Mouse (Mus musculus) MN1 (cell line): ENCODE data around the gene Cnmd.

Experiments
- DNase-seq: peaks from one replicate; pipeline ENCODE4 v3.0.0-alpha.2; 2016; ENCODE audit warnings: low spot score

The Cnmd gene

DNA sequence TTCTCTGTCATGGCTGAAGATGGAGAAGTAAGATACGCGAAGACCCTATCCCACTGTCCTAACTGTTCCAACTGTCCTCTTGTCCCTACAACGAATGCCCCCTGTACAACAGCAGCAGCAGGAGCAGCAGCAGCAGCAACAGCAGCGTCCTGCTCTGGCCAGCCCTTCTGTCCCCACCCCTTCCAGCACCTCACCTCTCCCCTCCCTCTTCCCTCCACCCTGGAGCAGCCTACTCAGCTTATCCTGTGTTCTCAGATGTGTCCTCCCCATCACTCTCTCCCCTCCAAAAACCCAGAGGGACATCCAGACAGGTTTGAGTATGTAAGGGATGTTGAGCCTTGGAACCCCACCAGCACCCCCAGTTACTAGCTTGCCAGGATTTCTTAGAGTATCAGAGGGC, at the start of gene Cnmd:
TSS of gene Cnmd (minus strand) at position 170 of the 400 bp plus-strand sequence.
- no peak for DNase-seq

DNA sequence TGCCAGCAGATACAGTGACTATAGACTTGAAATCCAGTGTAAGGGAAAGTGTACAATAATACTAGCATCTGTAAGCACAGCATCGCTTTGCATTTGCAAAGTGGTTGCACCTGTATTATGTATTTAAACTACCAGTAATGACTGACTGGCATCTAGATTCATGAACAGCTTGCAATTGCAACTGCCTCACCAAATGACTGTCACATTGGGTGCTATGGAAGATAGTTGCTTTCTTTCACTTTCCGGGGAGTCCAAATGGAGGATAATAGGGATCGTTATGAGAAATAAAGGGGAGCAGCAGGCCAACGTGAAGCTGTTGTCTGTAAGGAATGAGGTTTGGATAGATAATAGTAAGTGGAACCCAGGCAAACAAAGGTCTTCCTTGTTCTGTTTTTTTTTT, 49.3 kb upstream of the Cnmd start:
- DNase-seq, result no peak

DNA sequence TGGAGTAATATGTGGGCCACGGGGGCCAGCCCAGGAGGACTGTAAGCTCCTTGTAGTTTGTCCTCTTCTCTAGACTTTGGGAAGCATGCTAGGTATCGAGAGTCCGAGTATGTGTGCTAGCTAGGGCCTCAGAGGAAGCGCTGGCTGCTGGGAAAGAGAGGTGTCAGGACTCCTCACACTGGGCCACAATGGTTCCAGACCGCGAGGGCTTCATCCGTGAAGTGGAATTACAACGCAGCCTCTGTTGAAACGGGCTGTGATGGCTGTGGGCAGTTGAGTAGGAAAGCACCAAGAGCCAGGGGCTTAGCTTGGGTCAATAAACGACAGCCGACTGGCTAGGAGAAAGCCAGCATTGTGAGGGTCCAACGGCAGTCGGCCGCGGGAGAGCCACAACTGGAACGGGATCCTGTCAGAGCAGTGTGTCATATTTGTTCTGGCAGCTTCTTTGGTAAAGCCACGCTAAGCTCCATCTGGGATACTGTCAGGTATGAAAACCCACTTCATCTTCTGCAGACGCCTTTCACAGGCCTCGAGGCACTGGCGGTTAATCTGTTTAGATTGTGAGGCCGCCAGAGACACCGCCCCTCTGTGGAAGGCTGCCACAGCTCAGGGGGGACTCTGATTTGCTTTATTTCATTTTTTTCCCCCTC, 41.7 kb upstream of the Cnmd start:
- DNase-seq, result no peak

DNA sequence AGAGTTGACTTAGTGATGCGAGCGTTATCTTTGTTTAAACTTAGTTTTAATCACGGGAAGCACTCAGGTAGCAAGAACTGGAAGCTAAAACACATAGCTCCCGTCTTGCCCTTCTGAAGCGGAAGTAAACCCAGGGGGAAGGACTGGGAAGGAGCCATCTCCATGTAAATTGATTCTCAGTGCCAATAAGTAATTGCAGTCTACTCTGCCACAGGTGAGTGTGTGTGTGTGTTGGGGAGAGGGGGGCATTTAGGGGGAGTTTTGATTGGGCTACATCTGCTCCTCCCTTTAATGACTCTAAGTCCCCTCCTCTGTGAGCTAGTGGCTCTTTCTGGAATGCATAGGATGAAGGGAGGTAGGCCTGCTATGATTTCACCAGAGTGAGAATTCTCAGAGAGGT, 39.6 kb upstream of the Cnmd start:
- DNase-seq, result no peak

GRCm38 (mm10) chr14:79701054-79701453, 39.1 kb upstream of the Cnmd start:
- no peak for DNase-seq

GRCm38 (mm10) chr14:79699381-79699780, 37.4 kb upstream of the Cnmd start:
- no peak for DNase-seq

GRCm38 (mm10) chr14:79690068-79690844, 28.3 kb upstream of the Cnmd start:
- no peak for DNase-seq

- DNase-seq, result no peak
Measured at GRCm38 (mm10) chr14:79680652-79681051, 18.7 kb upstream of the Cnmd start.

- no peak for DNase-seq
Measured at GRCm38 (mm10) chr14:79677891-79678687, 16.1 kb upstream of the Cnmd start.

DNA sequence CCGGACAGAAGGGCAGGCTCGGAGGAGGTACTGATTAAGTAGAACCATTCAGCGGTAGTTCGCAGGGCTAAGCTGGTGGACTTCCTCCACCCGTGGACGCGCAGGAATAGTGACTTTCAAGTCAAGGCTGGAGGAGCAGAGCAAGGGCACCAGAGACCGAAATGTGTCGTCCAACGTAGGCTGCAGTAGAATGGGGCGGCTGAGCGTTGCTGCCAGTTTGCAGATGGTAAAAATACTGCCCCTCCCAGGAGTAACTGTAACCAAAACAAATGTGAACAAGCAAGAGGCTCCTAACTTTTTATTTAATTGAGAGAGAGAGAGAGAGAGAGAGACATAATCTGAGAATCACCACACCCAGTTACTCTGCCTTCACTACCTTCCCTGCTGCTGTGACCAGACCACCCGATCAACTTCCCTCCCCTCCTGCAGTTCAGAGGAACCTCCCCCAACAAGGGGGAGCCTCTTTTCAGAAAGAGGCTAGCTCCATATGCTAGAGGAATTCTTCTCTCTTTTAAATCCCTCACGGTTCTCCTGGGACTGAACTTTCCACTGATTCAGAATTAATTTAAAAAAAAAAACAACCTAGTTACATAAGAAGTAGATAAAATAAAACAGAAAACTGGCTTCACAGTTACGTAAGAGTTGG, 15.3 kb upstream of the Cnmd start:
- no peak for DNase-seq

DNA sequence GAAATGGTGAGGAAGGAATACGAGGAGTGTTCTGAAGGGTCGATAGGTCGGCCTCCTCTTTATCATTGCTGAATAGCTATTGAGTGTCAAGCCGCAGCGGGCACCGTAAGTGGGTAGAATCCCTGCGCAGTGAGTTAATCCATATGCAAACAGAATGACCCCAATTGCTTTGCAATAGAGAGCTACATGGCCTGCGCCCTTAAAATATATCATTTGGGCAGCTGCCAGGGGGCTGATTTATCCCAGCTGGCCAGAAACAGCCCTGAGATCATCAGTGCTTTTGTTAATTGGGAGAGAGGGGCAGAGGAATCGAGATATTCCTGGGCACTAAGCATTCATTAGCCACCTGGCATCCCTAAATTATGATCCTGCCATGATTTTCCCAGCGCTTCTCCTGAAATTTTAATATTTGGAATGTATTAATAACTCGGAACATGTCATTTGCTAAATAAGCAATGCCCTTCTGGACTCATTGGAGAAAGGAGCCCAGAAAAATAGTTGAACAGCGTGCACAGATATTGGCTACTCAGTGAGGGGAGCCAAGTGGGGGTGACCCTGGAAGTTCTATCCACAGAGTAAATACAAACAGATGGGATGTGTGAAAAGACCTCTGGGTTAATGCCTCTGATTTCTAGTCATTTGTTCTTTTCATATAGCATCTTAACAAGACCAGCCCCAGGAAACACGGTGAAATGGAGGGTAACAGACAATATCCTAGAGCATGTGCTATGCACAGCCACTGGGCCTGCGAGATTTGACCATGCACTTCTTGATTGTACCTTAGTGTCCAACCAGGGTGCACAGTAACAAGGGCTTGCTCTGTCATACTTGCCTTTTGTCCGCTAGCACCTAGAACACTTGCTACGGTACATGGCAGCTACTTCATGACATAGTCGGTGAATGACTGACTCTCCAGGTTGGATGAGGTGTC, 11.4 kb upstream of the Cnmd start:
- no peak for DNase-seq

GRCm38 (mm10) chr14:79672567-79672966, 10.6 kb upstream of the Cnmd start:
- no peak for DNase-seq

- DNase-seq, result no peak
Measured at GRCm38 (mm10) chr14:79671008-79671407, 9.0 kb upstream of the Cnmd start.

DNA sequence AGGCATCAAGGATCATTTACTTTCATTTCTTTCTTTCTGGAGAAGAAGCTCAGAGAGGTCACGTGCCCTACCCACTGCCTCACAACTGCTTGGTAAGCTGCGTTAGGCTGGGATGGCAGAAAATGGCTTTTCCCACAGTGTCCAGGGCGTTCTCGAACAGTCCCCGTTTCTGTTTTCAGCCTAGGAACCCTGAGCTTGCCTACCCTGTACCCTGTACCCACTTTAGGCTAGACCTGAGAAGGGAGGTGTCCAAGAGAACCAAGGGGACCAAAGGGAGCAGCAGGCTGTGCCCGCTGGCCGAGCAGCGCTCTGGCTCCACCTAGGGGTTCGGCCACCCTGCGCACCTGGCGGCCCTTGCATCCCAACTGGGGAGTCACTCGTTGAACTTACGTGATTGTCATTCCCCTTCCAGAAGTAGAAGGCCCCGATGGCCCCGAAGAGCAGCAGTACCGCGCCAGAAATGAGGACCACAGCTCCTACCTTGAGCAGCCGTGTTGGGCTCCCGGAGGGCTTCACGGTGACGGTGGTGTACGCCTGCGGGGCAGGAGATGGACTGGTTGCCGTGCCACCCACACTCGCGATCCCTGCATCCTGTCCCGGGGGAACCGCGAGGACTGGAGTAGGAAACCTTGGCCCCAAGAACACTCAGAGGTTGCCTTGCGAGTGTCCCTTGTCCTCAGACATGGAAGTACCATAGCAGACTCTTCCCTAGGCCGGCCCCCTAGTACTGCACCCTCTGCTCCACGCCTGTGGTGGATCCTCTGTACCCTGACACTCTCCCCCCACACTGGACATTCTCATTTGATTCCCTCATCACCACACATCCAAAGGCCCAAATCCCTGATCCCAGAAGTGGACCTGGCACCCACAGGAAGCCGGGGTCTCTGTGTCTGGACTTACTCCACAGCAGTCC, 709 bp downstream of the Cnmd start:
- peak; percentile 68 for DNase-seq

DNA sequence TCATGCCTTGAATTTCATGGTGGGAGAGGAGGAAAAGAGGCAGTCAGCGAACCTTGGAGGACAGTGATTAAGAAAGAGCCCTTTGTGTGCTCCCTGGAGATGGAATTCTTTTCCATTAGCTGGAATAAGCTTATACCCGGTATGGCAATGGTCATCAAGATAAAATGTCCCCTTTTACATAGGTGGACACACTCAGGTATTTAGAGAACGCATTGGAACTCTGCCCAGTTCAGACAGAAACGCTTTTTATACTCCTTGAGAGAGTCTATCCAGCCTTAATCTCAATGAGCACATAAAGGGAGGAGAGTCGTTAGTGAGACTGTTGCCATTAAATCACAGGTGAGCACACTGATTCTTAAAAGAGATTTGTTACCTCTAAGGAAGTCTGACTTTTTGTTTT, 1.5 kb downstream of the Cnmd start:
- no peak for DNase-seq

DNA sequence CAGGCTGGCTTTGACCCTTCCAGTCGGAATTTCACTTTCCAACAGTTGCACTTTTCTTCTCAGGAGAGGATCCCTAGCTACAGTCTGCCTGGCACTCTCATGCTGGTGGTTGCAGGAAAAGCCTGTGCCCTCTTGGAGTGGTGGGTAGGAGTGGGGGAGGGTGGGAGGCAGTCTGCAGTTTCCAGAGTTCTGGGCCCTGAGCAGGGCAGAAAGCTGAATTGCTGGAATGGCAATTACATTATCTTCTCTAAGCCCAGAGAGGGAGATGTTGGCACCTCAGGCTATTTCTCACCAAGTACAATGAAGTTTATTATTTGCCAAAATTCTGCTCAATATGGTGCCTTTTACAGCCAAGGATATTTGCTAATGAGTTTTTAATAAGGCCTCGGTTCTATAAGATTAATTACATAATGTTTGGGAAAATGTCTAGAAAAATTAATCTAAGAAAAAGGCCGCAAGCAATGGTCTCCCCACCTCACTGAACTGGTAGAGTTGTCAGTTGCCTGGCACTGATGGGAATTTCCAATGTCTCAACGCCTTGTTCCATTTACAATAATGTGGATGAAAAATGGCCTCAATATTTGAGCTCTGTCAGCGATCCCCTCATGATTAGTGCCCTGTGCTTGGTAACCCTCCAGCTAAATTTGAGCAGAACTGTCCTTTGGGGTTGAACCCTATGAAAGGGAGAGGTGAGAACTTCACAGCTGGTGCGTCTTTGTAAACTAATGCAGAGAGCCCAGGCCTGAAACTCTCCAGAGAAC, 3.0 kb downstream of the Cnmd start:
- no peak for DNase-seq

DNA sequence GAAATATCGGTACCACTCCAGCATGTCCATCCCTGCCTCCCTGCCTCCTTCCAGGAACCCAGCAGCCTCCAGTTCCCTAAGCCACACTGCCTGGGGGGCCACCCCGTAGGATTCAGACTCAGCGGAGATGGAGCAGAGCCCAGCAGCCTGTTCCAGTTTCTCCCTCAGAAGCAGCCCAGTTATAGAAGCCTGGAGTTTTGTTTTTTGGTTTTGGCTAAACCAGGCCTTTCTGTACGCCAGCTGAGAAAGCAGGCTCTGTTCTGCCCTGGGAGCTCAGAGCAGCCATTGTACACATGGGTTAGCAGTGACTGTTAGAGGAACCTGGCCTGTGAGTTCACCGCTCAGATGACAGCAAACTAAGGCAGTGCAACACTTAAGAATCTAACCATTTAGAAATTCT, 3.7 kb downstream of the Cnmd start:
- DNase-seq, result no peak

- no peak for DNase-seq
Measured at GRCm38 (mm10) chr14:79652654-79653053, 9.3 kb downstream of the Cnmd start.

- no peak for DNase-seq
Measured at GRCm38 (mm10) chr14:79649680-79650079, 12.3 kb downstream of the Cnmd start.
